Mouse (Mus musculus) G1E (cell line): Measurements from ENCODE around the gene Tmem186. TPM values are rescaled to one million over a fixed set of nuclear protein-coding genes. Genes with fewer than 3 reads are reported as not detected.

ENCODE experiments used
- ATAC-seq: 2 replicates; pipeline ENCODE4 v1.8.0; 2016; ENCODE audit warnings: mild to moderate bottlenecking; ENCODE audit not compliant: insufficient number of reproducible peaks, poor library complexity, low FRiP score, severe bottlenecking; ENCODE audit errors: extremely low read depth
- DNase-seq: peaks from one replicate; pipeline ENCODE4 v3.0.0; 2012; ENCODE audit warnings: low spot score
- H3K27me3 ChIP-seq: 2 replicates; pipeline ENCODE4 v1.6.1; 2012; ENCODE audit warnings: mild to moderate bottlenecking, low read length, inconsistent platforms; ENCODE audit not compliant: insufficient read depth
- H3K36me3 ChIP-seq: replicated peaks from 2 replicates; pipeline ENCODE3; 2012; ENCODE audit warnings: mild to moderate bottlenecking, inconsistent platforms
- H3K4me1 ChIP-seq: 2 replicates; pipeline ENCODE4 v1.6.1; 2012; ENCODE audit warnings: low read depth, low read length, inconsistent platforms, mixed read lengths; ENCODE audit not compliant: insufficient read depth
- H3K4me3 ChIP-seq: 2 replicates; pipeline ENCODE4 v1.5.1; 2012; ENCODE audit warnings: low read depth, mild to moderate bottlenecking, inconsistent platforms, low read length, moderate library complexity, mixed read lengths
- H3K9me3 ChIP-seq: replicated peaks from 2 replicates; pipeline ENCODE4 v1.6.1; 2012; ENCODE audit warnings: inconsistent platforms
- CTCF ChIP-seq: IDR thresholded peaks from 2 replicates; pipeline ENCODE4 v1.5.1; 2012; ENCODE audit warnings: low read depth, low read length, inconsistent platforms, mixed read lengths
- GATA1 ChIP-seq: IDR thresholded peaks from 2 replicates; pipeline ENCODE4 v1.6.1; 2012; ENCODE audit warnings: borderline replicate concordance, low read length, inconsistent platforms, mixed read lengths
- GATA2 ChIP-seq: IDR thresholded peaks from 2 replicates; pipeline ENCODE4 v1.6.1; 2012; ENCODE audit warnings: low read depth, low read length, inconsistent platforms, borderline replicate concordance
- POLR2AphosphoS5 ChIP-seq: IDR thresholded peaks from 2 replicates; pipeline ENCODE4 v1.6.1; 2012; ENCODE audit warnings: low read depth, low read length, inconsistent platforms; ENCODE audit not compliant: insufficient replicate concordance
- TAL1 ChIP-seq: conservative IDR thresholded peaks from 2 replicates; pipeline ENCODE4 v1.6.1; 2012; ENCODE audit warnings: low read depth, low read length, inconsistent platforms, mixed read lengths
- polyA plus RNA-seq: library from polyadenylated mRNA; stranded (reverse); fragments of >175 nt; gene quantifications from 2 replicates; pipeline ENCODE4 v1.2.3, GENCODE M21; 2012
- total RNA-seq, 2 experiments: library from RNA; stranded (forward) in 1 of 2; stranded (reverse) in 1 of 2; fragments of 200-1000 nt in 1 of 2; fragments of >200 nt in 1 of 2; fragmentation: Nextera tagmentation in 1 of 2; gene quantifications; 2 replicates each; pipeline ENCODE4 v1.2.3; 2014 to 2017

Tmem186 gene
- total and polyA plus RNA-seq, 3 experiments: 11.4 to 31.0 (median 13.6) TPM

- TF ChIP-seq GATA1 (no peak), TAL1 (no peak), POLR2AphosphoS5 (no peak), CTCF (no peak), GATA2 (no peak)
- Histone ChIP-seq H3K4me1 (peaks cover 7% of the 10 kb centered on the region), H3K27me3 (no peaks in the 10 kb centered on the region), H3K36me3 (peaks cover 100% of the 10 kb centered on the region), H3K4me3 (no peak overlapping the region), H3K9me3 (no peaks in the 10 kb centered on the region)
- no peak for DNase-seq
- ATAC-seq: no peak
Measured at GRCm38 (mm10) chr16:8650007-8650406, 12.5 kb upstream of the Tmem186 start.

- Histone ChIP-seq H3K36me3 (peaks cover 100% of the 10 kb centered on the region), H3K9me3 (no peaks in the 10 kb centered on the region), H3K4me3 (no peak overlapping the region), H3K27me3 (no peaks in the 10 kb centered on the region), H3K4me1 (peaks cover 5% of the 10 kb centered on the region; the same call in 1 of the 2 replicates)
- DNase-seq: no peak
- TF ChIP-seq CTCF (no peak), POLR2AphosphoS5 (no peak), GATA2 (no peak), TAL1 (no peak), GATA1 (no peak)
- no peak for ATAC-seq
Measured at GRCm38 (mm10) chr16:8645546-8645945, 8.0 kb upstream of the Tmem186 start.

GRCm38 (mm10) chr16:8643855-8644254 is 6.3 kb upstream of the Tmem186 start:
- TF ChIP-seq TAL1 (no peak), CTCF (peak; percentile 91)
- H3K27me3 ChIP-seq: no peaks in the 10 kb centered on the region
- H3K4me1 ChIP-seq: peaks cover 21% of the 10 kb centered on the region
- H3K9me3 ChIP-seq: no peaks in the 10 kb centered on the region
- ATAC-seq (peak; percentile 73; the same call in 1 of the 2 replicates), DNase-seq (peak; percentile 41)
- no peak overlapping the region for H3K4me3 ChIP-seq
- H3K36me3 ChIP-seq: peaks cover 97% of the 10 kb centered on the region

- Histone ChIP-seq H3K4me3 (no peak overlapping the region; the same call in 1 of the 2 replicates), H3K4me1 (peaks cover 46% of the 10 kb centered on the region), H3K27me3 (no peaks in the 10 kb centered on the region), H3K36me3 (peaks cover 74% of the 10 kb centered on the region), H3K9me3 (no peaks in the 10 kb centered on the region)
- TF ChIP-seq POLR2AphosphoS5: no peak
- TF ChIP-seq GATA2: no peak
- TF ChIP-seq TAL1: no peak
- TF ChIP-seq GATA1: no peak
- no peak for TF ChIP-seq CTCF
- DNase-seq: no peak
- ATAC-seq: 0 out of 2 replicates have a peak, but pooled peaks have one; percentile 5
Measured at GRCm38 (mm10) chr16:8639466-8640191, 2.1 kb upstream of the Tmem186 start.

GRCm38 (mm10) chr16:8638131-8638530 is 619 bp upstream of the Tmem186 start:
- TF ChIP-seq GATA1: no peak
- TF ChIP-seq TAL1: no peak
- no peak for TF ChIP-seq POLR2AphosphoS5
- TF ChIP-seq GATA2: no peak
- TF ChIP-seq CTCF: no peak
- no peaks in the 10 kb centered on the region for H3K27me3 ChIP-seq
- no peak for DNase-seq
- ATAC-seq: no peak
- peaks cover 57% of the 10 kb centered on the region for H3K4me1 ChIP-seq
- no peaks in the 10 kb centered on the region for H3K9me3 ChIP-seq
- peaks cover 74% of the 10 kb centered on the region for H3K36me3 ChIP-seq
- peak overlapping the region; percentile 86 for H3K4me3 ChIP-seq

- TF ChIP-seq POLR2AphosphoS5: no peak
- TF ChIP-seq TAL1: no peak
- no peak for TF ChIP-seq GATA2
- no peak for TF ChIP-seq GATA1
- TF ChIP-seq CTCF: no peak
- H3K36me3 ChIP-seq: peaks cover 74% of the 10 kb centered on the region
- peaks cover 58% of the 10 kb centered on the region for H3K4me1 ChIP-seq
- H3K9me3 ChIP-seq: no peaks in the 10 kb centered on the region
- no peaks in the 10 kb centered on the region for H3K27me3 ChIP-seq
- DNase-seq: peak; percentile 35
- no peak for ATAC-seq
- peak overlapping the region; percentile 86 for H3K4me3 ChIP-seq
Measured at GRCm38 (mm10) chr16:8636867-8637216, 670 bp downstream of the Tmem186 start.
